7 mouse cellular contexts compared by ENCODE assay signal in genomic region chr14:55078366-55078989, GRCm38 (mm10). TPM values are rescaled to one million over a fixed set of nuclear protein-coding genes. Genes with fewer than 3 reads are reported as not detected.
A peak's percentile ranks its signal among the peaks of the same experiment; 100 is the strongest.
DNase-seq lines count a peak whose midpoint lies in the region; ATAC-seq and TF ChIP-seq lines count a peak whose summit lies in the region.

No protein-coding gene starts in this region.

- TF ChIP-seq EP300 in lung, postnatal 0 days (IDR thresholded peaks at IDR 0.05), result no peak
- TF ChIP-seq EP300 in liver, embryonic 14.5 days (IDR thresholded peaks at IDR 0.05; ENCODE audit: low read depth), result no peak

- H3K9ac ChIP-seq in lung, postnatal 0 days (replicated peaks; ENCODE audit: low read depth), result no peak overlapping the region; the same call in 1 of the 2 replicates
- H3K9ac ChIP-seq in forebrain, postnatal 0 days, result peak overlapping the region; percentile 47
- no peak overlapping the region for H3K9ac ChIP-seq in liver, embryonic 14.5 days (replicated peaks)

- no peaks in the 10 kb centered on the region for H3K27me3 ChIP-seq in lung, postnatal 0 days (replicated peaks; ENCODE audit: insufficient read depth, low read length)
- no peaks in the 10 kb centered on the region for H3K27me3 ChIP-seq in forebrain, postnatal 0 days (ENCODE audit: insufficient read depth, low read length)
- H3K27me3 ChIP-seq in liver, embryonic 14.5 days (ENCODE audit: control insufficient read depth, insufficient read depth, low read length), result peaks cover 14% of the 10 kb centered on the region

- no peak for DNase-seq in lung, postnatal 0 days (ENCODE audit: low spot score)
- no peak for DNase-seq in lung, adult 18-20 months
- peak; percentile 57 for DNase-seq in forebrain, postnatal 0 days
- no peak for DNase-seq in liver, embryonic 14.5 days (ENCODE audit: low read depth in 3 of 3, low spot score in 3 of 3)
- DNase-seq in right cerebral cortex, postnatal 4 days, result no peak
- no peak for DNase-seq in gastrocnemius, postnatal 14 days
- DNase-seq in left cerebral cortex, postnatal 14 days (ENCODE audit: low spot score in 2 of 2), result no peak

- no peak overlapping the region for H3K27ac ChIP-seq in lung, postnatal 0 days (ENCODE audit: low read length)
- H3K27ac ChIP-seq in forebrain, postnatal 0 days (ENCODE audit: low read depth, low read length), result peak overlapping the region; percentile 90
- H3K27ac ChIP-seq in liver, embryonic 14.5 days, result no peak overlapping the region

- H3K4me3 ChIP-seq in lung, postnatal 0 days (ENCODE audit: low read depth, low read length), result peak overlapping the region; percentile 14
- no peak overlapping the region for H3K4me3 ChIP-seq in forebrain, postnatal 0 days (ENCODE audit: low read depth, low read length)
- no peak overlapping the region for H3K4me3 ChIP-seq in liver, embryonic 14.5 days (ENCODE audit: insufficient read depth in 1 of 2, low read depth in 2 of 2, low read length in 2 of 2)

- H3K4me2 ChIP-seq in lung, postnatal 0 days (replicated peaks; ENCODE audit: low read depth, low read length), result peak overlapping the region; percentile 46
- peak overlapping the region; percentile 15; the same call in 1 of the 2 replicates for H3K4me2 ChIP-seq in forebrain, postnatal 0 days (ENCODE audit: low read depth)
- H3K4me2 ChIP-seq in liver, embryonic 14.5 days (ENCODE audit: low read depth), result peak overlapping the region; percentile 3; the same call in 1 of the 2 replicates

- no peak for ATAC-seq in lung, postnatal 0 days
- peak; percentile 32 for ATAC-seq in forebrain, postnatal 0 days
- ATAC-seq in liver, embryonic 14.5 days (ENCODE audit: insufficient read depth), result peak; percentile 25; the same call in 1 of the 2 replicates

- 0 out of 2 replicates have a peak, but pooled peaks cover 6% of the 10 kb centered on the region for H3K4me1 ChIP-seq in lung, postnatal 0 days (ENCODE audit: insufficient read depth, low read depth, low read length)
- peaks cover 13% of the 10 kb centered on the region for H3K4me1 ChIP-seq in forebrain, postnatal 0 days (ENCODE audit: insufficient read depth)
- peaks cover 7 to 10% of the 10 kb centered on the region in 2 experiments for H3K4me1 ChIP-seq in liver, embryonic 14.5 days (replicated peaks; ENCODE audit: control insufficient read depth in 2 of 2, insufficient read depth in 2 of 2, low read length in 1 of 2)

- no peaks in the 10 kb centered on the region for H3K9me3 ChIP-seq in lung, postnatal 0 days (ENCODE audit: low read length)
- H3K9me3 ChIP-seq in forebrain, postnatal 0 days (ENCODE audit: low read length), result no peaks in the 10 kb centered on the region
- no peaks in the 10 kb centered on the region for H3K9me3 ChIP-seq in liver, embryonic 14.5 days (ENCODE audit: control insufficient read depth, low read length)

- intact Hi-C loops in gastrocnemius, postnatal 14 days (cut with DNase I; ENCODE audit: low total_unique reads), result loop anchor here (2.0 kb wide), 1 partner anchor 52 kb away; no protein-coding TSS in a partner anchor
- intact Hi-C loops in left cerebral cortex, postnatal 14 days (cut with DNase I), result loop anchor here (2.0 kb wide), 1 partner anchor 54 kb away; no protein-coding TSS in a partner anchor

- WGBS in lung, postnatal 0 days, result 23% methylated on average over 23 of the region's 23 CpGs
- 9% methylated on average over 23 of the region's 23 CpGs for WGBS in forebrain, postnatal 0 days
- 4% methylated on average over 23 of the region's 23 CpGs for WGBS in liver, embryonic 14.5 days (ENCODE audit: insufficient replicate concordance)

- H3K36me3 ChIP-seq in lung, postnatal 0 days (ENCODE audit: insufficient read depth, low read length), result no peaks in the 10 kb centered on the region
- H3K36me3 ChIP-seq in forebrain, postnatal 0 days (ENCODE audit: insufficient read depth), result peaks cover 19% of the 10 kb centered on the region
- no peaks in the 10 kb centered on the region for H3K36me3 ChIP-seq in liver, embryonic 14.5 days (replicated peaks; ENCODE audit: control insufficient read depth, insufficient read depth, low read depth)

- no peak for TF ChIP-seq CTCF in lung, postnatal 0 days (IDR thresholded peaks at IDR 0.05)
- no peak for TF ChIP-seq CTCF in forebrain, postnatal 0 days (IDR thresholded peaks at IDR 0.05; ENCODE audit: low read depth)
- TF ChIP-seq CTCF in liver, embryonic 14.5 days (IDR thresholded peaks at IDR 0.05; ENCODE audit: low read depth), result no peak

RNA-seq across cellular contexts. Expression of gene Zfhx2, which starts 13.6 kb away (rescaled TPM):
- 1.0 and 1.7 TPM in 2 replicates for polyA plus RNA-seq in lung, postnatal 0 days (2015; fragmentation: Nextera tagmentation; extraction: Ambion mirVana)
- 8.9 and 11.1 TPM in 2 replicates for total RNA-seq in forebrain, postnatal 0 days (2014; rRNA removed)
- polyA plus RNA-seq in forebrain, postnatal 0 days (2015; fragmentation: Nextera tagmentation; extraction: Ambion mirVana), result 2.7 and 7.5 TPM in 2 replicates
- 0.26 and 0.29 TPM in 2 replicates for polyA plus RNA-seq in liver, embryonic 14.5 days (2012; rRNA removed)
- 0.61 and 0.62 TPM in 2 replicates for polyA plus RNA-seq in liver, embryonic 14.5 days (2014; fragmentation: Nextera tagmentation; extraction: Ambion mirVana)
- total RNA-seq in gastrocnemius, postnatal 14 days (2021), result 1 to 10 TPM; 2.6 to 3.1 TPM
- 10 to 100 TPM; 37.2 to 37.9 TPM for total RNA-seq in left cerebral cortex, postnatal 14 days (2021)

RNA-seq across cellular contexts. Expression of gene Thtpa, which starts 16.1 kb away (rescaled TPM):
- polyA plus RNA-seq in lung, postnatal 0 days (2015; fragmentation: Nextera tagmentation; extraction: Ambion mirVana), result 13.6 and 14.1 TPM in 2 replicates
- total RNA-seq in forebrain, postnatal 0 days (2014; rRNA removed), result 49.0 and 55.2 TPM in 2 replicates
- polyA plus RNA-seq in forebrain, postnatal 0 days (2015; fragmentation: Nextera tagmentation; extraction: Ambion mirVana), result 47.2 and 48.0 TPM in 2 replicates
- polyA plus RNA-seq in liver, embryonic 14.5 days (2012; rRNA removed), result 2.0 and 2.6 TPM in 2 replicates
- 4.3 and 4.6 TPM in 2 replicates for polyA plus RNA-seq in liver, embryonic 14.5 days (2014; fragmentation: Nextera tagmentation; extraction: Ambion mirVana)
- 10 to 100 TPM; 11.1 to 12.3 TPM for total RNA-seq in gastrocnemius, postnatal 14 days (2021)
- 10 to 100 TPM; 26.7 to 28.1 TPM for total RNA-seq in left cerebral cortex, postnatal 14 days (2021)

RNA-seq across cellular contexts. Expression of gene Ap1g2, which starts 27.9 kb away (rescaled TPM):
- 11.5 and 13.3 TPM in 2 replicates for polyA plus RNA-seq in lung, postnatal 0 days (2015; fragmentation: Nextera tagmentation; extraction: Ambion mirVana)
- total RNA-seq in forebrain, postnatal 0 days (2014; rRNA removed), result 11.3 and 12.8 TPM in 2 replicates
- polyA plus RNA-seq in forebrain, postnatal 0 days (2015; fragmentation: Nextera tagmentation; extraction: Ambion mirVana), result 4.2 and 5.5 TPM in 2 replicates
- 12.7 and 13.4 TPM in 2 replicates for polyA plus RNA-seq in liver, embryonic 14.5 days (2012; rRNA removed)
- 18.6 and 21.2 TPM in 2 replicates for polyA plus RNA-seq in liver, embryonic 14.5 days (2014; fragmentation: Nextera tagmentation; extraction: Ambion mirVana)
- total RNA-seq in gastrocnemius, postnatal 14 days (2021), result 1 to 10 TPM; 4.1 to 7.0 TPM
- total RNA-seq in left cerebral cortex, postnatal 14 days (2021), result 10 to 100 TPM; 10.4 to 12.3 TPM

RNA-seq across cellular contexts. Expression of gene Jph4, which starts 38.3 kb away (rescaled TPM):
- polyA plus RNA-seq in lung, postnatal 0 days (2015; fragmentation: Nextera tagmentation; extraction: Ambion mirVana), result 0.08 and 0.17 TPM in 2 replicates
- total RNA-seq in forebrain, postnatal 0 days (2014; rRNA removed), result 156 and 160 TPM in 2 replicates
- polyA plus RNA-seq in forebrain, postnatal 0 days (2015; fragmentation: Nextera tagmentation; extraction: Ambion mirVana), result 47.4 and 55.3 TPM in 2 replicates
- 0.04 and 0.15 TPM in 2 replicates for polyA plus RNA-seq in liver, embryonic 14.5 days (2012; rRNA removed)
- 0.04 TPM in 1 of 2 replicates, not detected in the other for polyA plus RNA-seq in liver, embryonic 14.5 days (2014; fragmentation: Nextera tagmentation; extraction: Ambion mirVana)
- under 1 TPM; 0.42 to 0.62 TPM for total RNA-seq in gastrocnemius, postnatal 14 days (2021)
- 100 to 1,000 TPM; 366 to 372 TPM for total RNA-seq in left cerebral cortex, postnatal 14 days (2021)
